Mouse (Mus musculus): ENCODE results near the gene Armc9.

The Armc9 gene

DNA sequence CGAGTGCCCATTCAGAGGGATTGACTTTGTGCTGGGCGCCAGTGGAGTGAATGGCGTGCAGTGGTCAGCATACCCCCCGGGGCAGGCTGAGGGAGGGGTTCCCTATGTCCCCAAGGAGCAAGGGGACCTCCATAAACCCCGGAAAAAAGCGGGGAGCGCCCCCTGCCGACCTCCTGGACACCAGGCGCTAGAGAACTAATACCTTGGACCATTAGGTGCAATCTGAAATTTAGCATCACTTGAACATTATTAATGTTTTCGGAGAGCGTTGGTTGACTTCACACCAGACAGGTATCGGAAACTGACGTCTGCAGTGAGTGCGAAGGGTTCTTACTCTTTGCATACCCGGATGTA, 159.2 kb downstream of the Armc9 start:
- DNase-seq, result peak; percentile 28 to 69

DNA sequence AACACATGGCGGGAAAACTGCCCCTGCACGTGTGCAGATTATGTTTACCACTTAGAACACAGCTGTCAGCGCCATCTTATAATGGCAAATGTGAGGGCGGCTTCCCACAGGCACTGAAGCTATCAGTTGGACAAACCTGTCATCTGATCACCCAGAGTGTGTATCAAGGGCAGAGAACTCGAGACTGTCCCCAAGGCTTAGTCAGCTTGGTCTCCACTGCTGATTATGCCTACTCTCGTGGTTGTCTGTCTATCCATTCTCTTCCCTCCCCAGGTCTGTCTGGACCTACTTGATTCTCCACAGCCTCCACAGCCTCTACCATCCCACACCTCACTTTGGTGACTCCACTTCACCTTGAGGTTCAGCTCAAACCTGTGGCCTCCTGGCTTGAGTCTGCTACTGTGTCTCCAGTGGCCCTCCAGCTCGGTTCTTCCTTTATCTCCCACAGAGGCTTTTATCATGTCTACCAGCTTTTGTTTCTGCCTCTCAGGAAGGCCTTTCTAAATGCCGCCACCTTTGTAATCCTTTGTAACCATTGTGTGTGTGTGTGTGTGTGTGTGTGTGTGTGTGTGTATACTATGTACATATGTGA, 166.3 kb downstream of the Armc9 start:
- no peak for DNase-seq

Measured in spleen, adult 18-20 months (tissue).